Mouse (Mus musculus): ENCODE data around the gene Ccdc116.

DNA sequence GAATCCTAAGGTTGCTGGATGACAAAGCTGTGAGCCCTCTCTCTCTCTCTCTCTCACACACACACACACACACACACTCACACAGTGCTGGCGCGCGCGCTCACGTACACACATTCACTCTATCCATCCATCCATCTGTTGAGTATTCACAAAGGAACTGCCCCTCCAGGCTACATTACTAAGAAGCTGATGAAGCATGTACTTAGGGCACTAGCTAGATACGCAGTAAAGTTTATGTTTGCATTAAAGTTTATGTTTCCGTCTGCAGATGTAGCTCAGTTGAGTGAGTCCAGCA lies 14.2 kb downstream of the Ccdc116 start:
- TF ChIP-seq GABPA (IDR thresholded peaks at IDR 0.05; ENCODE audit: insufficient replicate concordance, low read depth, low read length) (no peak), MAX (IDR thresholded peaks at IDR 0.05; ENCODE audit: low read length) (no peak), TBP (conservative IDR thresholded peaks at IDR 0.05; ENCODE audit: low read depth, low read length) (no peak)
